Mouse (Mus musculus) right cerebral cortex, postnatal 25 days (tissue): ENCODE data around the gene Gm20517.

Experiments
- DNase-seq: peaks from one replicate; pipeline ENCODE4 v3.0.0; 2022

Gene Gm20517

DNA sequence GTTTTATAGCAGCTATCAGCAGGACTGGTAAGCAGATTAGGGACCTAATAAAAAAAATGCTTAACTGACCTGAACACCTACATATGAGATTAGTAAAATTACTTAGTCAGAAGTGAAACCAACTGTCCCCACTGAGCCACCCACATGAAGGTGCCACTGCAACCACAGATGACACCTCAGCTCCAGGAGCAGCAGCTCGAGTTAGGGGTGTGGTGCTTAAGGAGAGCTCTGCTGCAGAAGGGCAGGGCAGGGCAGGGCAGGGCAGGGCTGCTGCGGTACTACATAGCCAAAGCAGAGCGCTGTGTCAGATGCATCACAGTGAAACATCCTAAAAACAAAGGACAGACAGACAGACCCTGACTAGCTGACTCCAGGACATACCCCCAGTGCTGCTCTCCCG is 71.4 kb downstream of the Gm20517 start:
- DNase-seq, result no peak

- DNase-seq, result peak; percentile 95
Measured at GRCm38 (mm10) chr17:47687409-47688343, 76.3 kb downstream of the Gm20517 start.

GRCm38 (mm10) chr17:47688344-47688607 is 76.9 kb downstream of the Gm20517 start, which contains the start of gene Tomm6:
Gene Tomm6 (minus strand): TSS chr17:47688386.
- no peak for DNase-seq

DNA sequence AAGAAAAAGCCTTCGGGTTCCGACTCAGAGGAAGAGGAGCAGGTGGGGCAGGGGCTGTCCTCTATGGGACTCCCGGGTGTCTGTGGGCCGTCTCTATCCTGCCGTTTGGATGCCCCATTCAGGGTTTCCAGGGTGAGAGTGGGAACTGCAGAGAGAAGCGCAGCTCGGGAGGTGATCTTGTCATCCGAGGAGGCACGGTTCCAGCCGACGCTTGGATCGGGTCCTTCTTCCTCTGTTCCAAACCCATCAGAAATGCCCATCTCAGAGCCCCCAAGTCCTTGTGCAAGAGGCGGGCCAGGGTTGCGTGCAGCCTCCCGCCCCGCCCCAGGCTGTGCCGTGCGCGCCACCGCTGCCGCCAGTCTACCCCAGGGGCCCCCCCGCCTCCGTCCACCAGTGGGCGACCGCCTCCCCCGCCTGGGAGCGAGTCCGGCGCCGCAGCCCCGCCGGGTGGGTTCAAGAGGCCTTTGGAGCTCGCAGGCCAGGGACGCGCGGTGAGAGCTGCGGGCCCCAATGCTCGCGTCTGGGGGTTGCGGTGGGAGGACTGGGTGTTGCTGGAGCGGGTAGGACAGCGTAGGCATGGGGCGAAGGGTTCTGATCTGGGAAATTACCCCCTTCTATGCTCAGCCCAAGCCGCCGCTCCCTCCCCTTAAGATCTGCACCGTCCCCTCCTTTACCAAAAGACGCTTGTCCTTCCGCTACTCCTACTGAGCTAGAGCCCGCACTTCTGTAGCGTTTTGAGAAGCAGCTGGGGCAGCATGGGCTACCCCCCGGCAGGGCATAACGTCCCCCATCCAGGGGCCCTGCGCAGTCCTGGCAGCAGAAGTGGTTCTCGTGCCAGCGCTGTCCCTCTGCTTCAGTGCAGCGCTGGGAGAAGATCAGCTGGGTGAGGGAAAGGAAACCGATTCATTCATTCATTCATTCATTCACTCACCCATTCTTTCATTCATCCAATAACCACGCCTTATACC is 77.5 kb downstream of the Gm20517 start, which contains the start of gene Frs3:
Frs3 (plus strand) TSS at position 423 of the 968 bp plus-strand sequence.
- peak; percentile 86 for DNase-seq

DNA sequence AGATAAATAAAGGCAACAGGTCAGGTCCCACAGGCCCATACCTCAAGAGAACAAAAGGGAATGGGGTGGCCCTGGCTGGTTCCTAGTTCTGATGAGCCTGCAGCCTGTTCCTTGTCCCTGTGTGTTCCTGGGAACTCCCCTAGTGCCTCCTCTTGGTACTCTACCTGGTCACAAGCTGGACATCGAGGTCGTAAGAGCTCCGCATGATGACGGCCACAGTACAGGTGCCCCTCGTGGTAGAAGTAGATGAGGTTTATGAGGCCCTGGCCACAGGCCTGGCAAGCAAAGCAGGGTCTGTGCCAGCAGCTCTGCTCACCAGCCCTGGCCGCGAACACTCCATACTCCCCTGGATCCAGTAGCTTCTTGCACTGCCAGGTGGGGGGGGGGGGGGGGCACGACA is 78.5 kb downstream of the Gm20517 start:
- no peak for DNase-seq

GRCm38 (mm10) chr17:47691650-47692049 is 80.3 kb downstream of the Gm20517 start:
- DNase-seq, result no peak

GRCm38 (mm10) chr17:47693671-47694441 is 82.5 kb downstream of the Gm20517 start:
- no peak for DNase-seq

- no peak for DNase-seq
Measured at GRCm38 (mm10) chr17:47694442-47694502, 82.9 kb downstream of the Gm20517 start, which contains the start of gene Gm21981. Gene Gm21981 (minus strand): TSS chr17:47694455.

GRCm38 (mm10) chr17:47694503-47695336 is 83.3 kb downstream of the Gm20517 start, which contains the start of gene Prickle4:
Gene Prickle4 (minus strand): TSS chr17:47694736.
- peak; percentile 96 for DNase-seq

- no peak for DNase-seq
Measured at GRCm38 (mm10) chr17:47695337-47695710, 83.9 kb downstream of the Gm20517 start.

- DNase-seq, result no peak
Measured at GRCm38 (mm10) chr17:47698156-47698555, 86.8 kb downstream of the Gm20517 start.

DNA sequence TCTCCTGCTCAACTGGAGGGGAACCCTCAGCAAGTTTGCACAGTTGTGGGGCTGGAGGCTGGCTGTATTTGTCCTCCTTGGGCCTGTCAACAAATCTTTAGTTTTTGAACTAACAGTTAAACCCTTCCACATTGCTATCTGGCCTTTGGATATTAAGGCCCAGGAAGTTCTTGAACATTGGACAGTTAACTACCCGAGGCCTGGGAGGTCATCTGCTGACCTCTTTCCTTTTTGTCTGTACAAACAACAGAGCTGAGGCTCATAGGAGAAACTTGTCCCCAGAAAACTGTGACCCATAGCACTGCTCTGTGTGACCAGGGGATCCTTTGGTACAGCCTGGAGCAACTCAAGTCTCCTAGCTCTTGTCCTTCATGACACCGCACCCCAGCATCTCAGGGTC is 87.7 kb downstream of the Gm20517 start:
- DNase-seq, result no peak

- DNase-seq, result no peak
Measured at GRCm38 (mm10) chr17:47701793-47702192, 90.4 kb downstream of the Gm20517 start.

GRCm38 (mm10) chr17:47702548-47703345 is 91.4 kb downstream of the Gm20517 start:
- DNase-seq, result no peak

DNA sequence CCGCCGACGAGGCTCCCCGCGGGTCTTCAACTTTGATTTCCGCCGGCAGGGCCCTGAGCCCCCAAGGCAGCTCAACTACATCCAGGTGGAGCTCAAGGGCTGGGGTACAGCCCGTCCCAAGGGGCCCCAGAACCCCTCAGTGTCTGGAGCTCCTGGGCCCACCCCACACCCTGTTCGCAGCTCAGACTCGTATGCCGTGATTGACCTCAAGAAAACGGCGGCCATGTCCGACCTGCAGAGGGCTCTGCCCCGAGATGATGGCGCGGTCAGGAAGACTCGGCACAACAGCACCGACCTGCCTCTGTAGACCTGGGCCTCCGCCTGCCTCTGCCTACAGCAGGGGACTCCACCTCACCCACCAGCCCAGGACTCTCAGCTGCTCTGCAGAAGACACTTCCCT is 92.2 kb downstream of the Gm20517 start:
- DNase-seq, result no peak

- no peak for DNase-seq
Measured at GRCm38 (mm10) chr17:47704692-47705091, 93.3 kb downstream of the Gm20517 start.

DNA sequence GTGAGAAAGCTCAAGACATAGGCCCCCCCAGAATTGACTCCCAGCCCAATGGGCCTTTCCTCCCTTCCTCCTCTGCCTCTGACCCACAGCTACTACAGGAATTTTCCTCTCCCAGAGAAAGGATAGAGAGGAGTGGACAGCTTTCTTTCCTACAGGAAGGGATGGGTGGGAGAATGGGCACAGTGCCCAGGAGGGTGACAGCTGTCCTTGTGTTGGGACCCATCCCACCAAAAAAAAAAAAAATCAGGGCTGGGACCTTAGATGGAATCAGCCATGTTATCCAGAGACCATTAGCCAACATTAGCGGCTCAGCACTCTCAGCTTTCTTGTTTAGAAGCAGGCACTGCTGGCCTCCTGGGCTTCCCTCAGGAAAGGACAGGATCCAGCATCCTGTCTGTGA is 94.8 kb downstream of the Gm20517 start:
- DNase-seq, result no peak

GRCm38 (mm10) chr17:47707961-47708360 is 96.6 kb downstream of the Gm20517 start:
- DNase-seq, result no peak

GRCm38 (mm10) chr17:47708972-47709371 is 97.6 kb downstream of the Gm20517 start:
- DNase-seq, result no peak

DNA sequence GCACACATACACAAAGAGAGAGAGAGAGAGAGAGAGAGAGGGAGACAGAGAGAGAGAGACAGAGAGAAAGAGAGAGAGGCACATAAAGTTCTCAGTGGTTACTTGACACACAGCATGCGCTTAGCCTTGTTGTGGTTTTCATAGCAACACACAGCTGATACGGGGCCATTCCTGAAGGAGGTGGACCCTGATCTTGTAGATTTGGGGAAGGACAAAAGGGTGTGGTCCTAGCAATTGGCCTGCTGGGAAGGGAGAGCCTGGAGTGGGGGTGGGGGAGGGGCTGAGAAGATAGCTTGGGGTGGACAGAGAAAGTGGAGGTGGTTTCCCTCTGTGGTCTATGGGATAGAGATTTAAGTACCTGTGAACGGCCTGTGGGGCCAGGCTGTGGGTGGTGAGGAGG is 98.6 kb downstream of the Gm20517 start:
- no peak for DNase-seq

- no peak for DNase-seq
Measured at GRCm38 (mm10) chr17:47711883-47712282, 100.5 kb downstream of the Gm20517 start.
